Mouse (Mus musculus): Measurements from ENCODE around the gene Zmym6. TPM values are rescaled to one million over a fixed set of nuclear protein-coding genes. Genes with fewer than 3 reads are reported as not detected.
A peak's percentile ranks its signal among the peaks of the same experiment; 100 is the strongest.

Zmym6 gene
- polyA plus RNA-seq, 1 experiment from 2014 or later: 18.7 TPM

GRCm38 (mm10) chr4:127124331-127124730, 47.1 kb downstream of the Zmym6 start:
- no peak for ATAC-seq (ENCODE audit: insufficient read depth)

GRCm38 (mm10) chr4:127125834-127126463, 48.8 kb downstream of the Zmym6 start:
- H3K36me3 ChIP-seq (ENCODE audit: insufficient read depth): no peaks in the 10 kb centered on the region
- TF ChIP-seq CTCF (IDR thresholded peaks at IDR 0.05; ENCODE audit: low read depth): no peak
- H3K27me3 ChIP-seq (ENCODE audit: insufficient read depth, low read length): no peaks in the 10 kb centered on the region
- no peaks in the 10 kb centered on the region for H3K9me3 ChIP-seq (ENCODE audit: low read depth, low read length)
- peak; percentile 99 for ATAC-seq (ENCODE audit: insufficient read depth)
- 1% methylated on average over 35 of the region's 35 CpGs for WGBS
- H3K9ac ChIP-seq: peak overlapping the region; percentile 72
- H3K4me1 ChIP-seq (ENCODE audit: insufficient read depth): no peaks in the 10 kb centered on the region
- H3K4me2 ChIP-seq: peak overlapping the region; percentile 90
- peak overlapping the region; percentile 56 for H3K4me3 ChIP-seq (ENCODE audit: low read depth, low read length)
- 0 out of 2 replicates have a peak overlapping the region, but pooled peaks have one; percentile 19 for H3K27ac ChIP-seq (ENCODE audit: low read depth)
- peak; percentile 97 for DNase-seq

More at GRCm38 (mm10) chr4:127124331-127124730, 47.1 kb downstream of the Zmym6 start:
- no peaks in the 10 kb centered on the region for H3K9me3 ChIP-seq (ENCODE audit: low read depth, low read length)
- H3K27me3 ChIP-seq (ENCODE audit: insufficient read depth, low read length): no peaks in the 10 kb centered on the region
- H3K4me2 ChIP-seq: no peak overlapping the region
- H3K9ac ChIP-seq: no peak overlapping the region
- no peak overlapping the region for H3K27ac ChIP-seq (ENCODE audit: low read depth)
- WGBS: 84% methylated on average over 1 of the region's 1 CpGs
- no peak overlapping the region for H3K4me3 ChIP-seq (ENCODE audit: low read depth, low read length)
- no peaks in the 10 kb centered on the region for H3K36me3 ChIP-seq (ENCODE audit: insufficient read depth)
- H3K4me1 ChIP-seq (ENCODE audit: insufficient read depth): no peaks in the 10 kb centered on the region
- no peak for DNase-seq
- TF ChIP-seq CTCF (IDR thresholded peaks at IDR 0.05; ENCODE audit: low read depth): no peak

- Histone ChIP-seq H3K4me1 (ENCODE audit: insufficient read depth) (no peaks in the 10 kb centered on the region), H3K4me3 (ENCODE audit: low read depth, low read length) (no peak overlapping the region), H3K9me3 (ENCODE audit: low read depth, low read length) (no peaks in the 10 kb centered on the region), H3K27ac (ENCODE audit: low read depth) (no peak overlapping the region), H3K27me3 (ENCODE audit: insufficient read depth, low read length) (no peaks in the 10 kb centered on the region), H3K36me3 (ENCODE audit: insufficient read depth) (no peaks in the 10 kb centered on the region), H3K9ac (no peak overlapping the region), H3K4me2 (no peak overlapping the region)
- ATAC-seq (ENCODE audit: insufficient read depth) (no peak), DNase-seq (no peak)
- no peak for TF ChIP-seq CTCF (IDR thresholded peaks at IDR 0.05; ENCODE audit: low read depth)
- WGBS: 38% methylated on average over 1 of the region's 1 CpGs
These were observed 57.5 kb downstream of the Zmym6 start for GRCm38 (mm10) chr4:127134687-127135086.

- Histone ChIP-seq H3K36me3 (ENCODE audit: insufficient read depth) (no peaks in the 10 kb centered on the region), H3K9ac (no peak overlapping the region), H3K4me2 (no peak overlapping the region), H3K4me1 (ENCODE audit: insufficient read depth) (no peaks in the 10 kb centered on the region), H3K4me3 (ENCODE audit: low read depth, low read length) (no peak overlapping the region), H3K27me3 (ENCODE audit: insufficient read depth, low read length) (no peaks in the 10 kb centered on the region), H3K27ac (ENCODE audit: low read depth) (no peak overlapping the region), H3K9me3 (ENCODE audit: low read depth, low read length) (no peaks in the 10 kb centered on the region)
- no peak for DNase-seq
- WGBS: 83% methylated on average over 5 of the region's 5 CpGs
- ATAC-seq (ENCODE audit: insufficient read depth): no peak
- TF ChIP-seq CTCF (IDR thresholded peaks at IDR 0.05; ENCODE audit: low read depth): no peak
These were observed 60.4 kb downstream of the Zmym6 start for GRCm38 (mm10) chr4:127137591-127137990.

- no peak for ATAC-seq (ENCODE audit: insufficient read depth)
- 32% methylated on average over 6 of the region's 6 CpGs for WGBS
These were observed 61.3 kb downstream of the Zmym6 start for GRCm38 (mm10) chr4:127138486-127138885.

GRCm38 (mm10) chr4:127150031-127150430, 72.8 kb downstream of the Zmym6 start:
- H3K27me3 ChIP-seq (ENCODE audit: insufficient read depth, low read length): no peaks in the 10 kb centered on the region
- H3K27ac ChIP-seq (ENCODE audit: low read depth): no peak overlapping the region
- H3K9me3 ChIP-seq (ENCODE audit: low read depth, low read length): no peaks in the 10 kb centered on the region
- TF ChIP-seq CTCF (IDR thresholded peaks at IDR 0.05; ENCODE audit: low read depth): no peak
- no peak for DNase-seq
- WGBS: 85% methylated on average over 13 of the region's 13 CpGs
- no peak overlapping the region for H3K4me3 ChIP-seq (ENCODE audit: low read depth, low read length)
- no peak for ATAC-seq (ENCODE audit: insufficient read depth)
- H3K9ac ChIP-seq: no peak overlapping the region
- H3K36me3 ChIP-seq (ENCODE audit: insufficient read depth): no peaks in the 10 kb centered on the region
- H3K4me2 ChIP-seq: no peak overlapping the region
- no peaks in the 10 kb centered on the region for H3K4me1 ChIP-seq (ENCODE audit: insufficient read depth)

More at GRCm38 (mm10) chr4:127138486-127138885, 61.3 kb downstream of the Zmym6 start:
- Histone ChIP-seq H3K9me3 (ENCODE audit: low read depth, low read length) (no peaks in the 10 kb centered on the region), H3K9ac (no peak overlapping the region), H3K4me3 (ENCODE audit: low read depth, low read length) (no peak overlapping the region), H3K4me1 (ENCODE audit: insufficient read depth) (no peaks in the 10 kb centered on the region), H3K36me3 (ENCODE audit: insufficient read depth) (no peaks in the 10 kb centered on the region), H3K27me3 (ENCODE audit: insufficient read depth, low read length) (no peaks in the 10 kb centered on the region), H3K27ac (ENCODE audit: low read depth) (no peak overlapping the region), H3K4me2 (no peak overlapping the region)
- peak; percentile 62 for DNase-seq
- no peak for TF ChIP-seq CTCF (IDR thresholded peaks at IDR 0.05; ENCODE audit: low read depth)

- no peak overlapping the region for H3K4me2 ChIP-seq
- H3K9ac ChIP-seq: no peak overlapping the region
- no peaks in the 10 kb centered on the region for H3K9me3 ChIP-seq (ENCODE audit: low read depth, low read length)
- H3K36me3 ChIP-seq (ENCODE audit: insufficient read depth): no peaks in the 10 kb centered on the region
- 48% methylated on average over 1 of the region's 1 CpGs for WGBS
- no peak overlapping the region for H3K27ac ChIP-seq (ENCODE audit: low read depth)
- TF ChIP-seq CTCF (IDR thresholded peaks at IDR 0.05; ENCODE audit: low read depth): no peak
- no peak for DNase-seq
- no peak for ATAC-seq (ENCODE audit: insufficient read depth)
- H3K4me3 ChIP-seq (ENCODE audit: low read depth, low read length): no peak overlapping the region
- H3K27me3 ChIP-seq (ENCODE audit: insufficient read depth, low read length): no peaks in the 10 kb centered on the region
- no peaks in the 10 kb centered on the region for H3K4me1 ChIP-seq (ENCODE audit: insufficient read depth)
These were observed 76.2 kb downstream of the Zmym6 start for GRCm38 (mm10) chr4:127153345-127153744.

Data from lung, embryonic 14.5 days (tissue).